Mouse (Mus musculus): ENCODE measurements around the gene Rgs7. TPM values are rescaled to one million over a fixed set of nuclear protein-coding genes. Genes with fewer than 3 reads are reported as not detected.

Gene Rgs7
- 6.6 and 7.2 TPM in 2 replicates for polyA plus RNA-seq (2016; fragmentation: Nextera tagmentation; extraction: Ambion mirVana)

GRCm38 (mm10) chr1:175491861-175492682, at the start of gene Rgs7:
Gene Rgs7, minus strand, starts transcription at chr1:175492500.
- WGBS = under 1% methylated on average over 61 of the region's 82 CpGs
- peak; percentile 93 for ATAC-seq (ENCODE audit: low FRiP score)

GRCm38 (mm10) chr1:175540700-175541099, 48.4 kb upstream of the Rgs7 start:
- no peak overlapping the region for H3K27ac ChIP-seq
- no peak overlapping the region for H3K4me2 ChIP-seq
- no peaks in the 10 kb centered on the region for H3K36me3 ChIP-seq (replicated peaks)
- no peaks in the 10 kb centered on the region for H3K27me3 ChIP-seq
- H3K9ac ChIP-seq = no peak overlapping the region
- ATAC-seq (ENCODE audit: low FRiP score) = no peak
- no peaks in the 10 kb centered on the region for H3K4me1 ChIP-seq
- 89% methylated on average over 5 of the region's 5 CpGs for WGBS
- no peak overlapping the region for H3K4me3 ChIP-seq (replicated peaks)
- no peaks in the 10 kb centered on the region for H3K9me3 ChIP-seq

More at GRCm38 (mm10) chr1:175491861-175492682, at the start of gene Rgs7:
- H3K9me3 ChIP-seq = no peaks in the 10 kb centered on the region
- H3K4me2 ChIP-seq = peak within 1 kb of the TSS; percentile 90
- H3K4me3 ChIP-seq (replicated peaks) = peak within 1 kb of the TSS; percentile 77
- H3K4me1 ChIP-seq = peaks cover 12% of the 10 kb centered on the region
- H3K27ac ChIP-seq = peak within 1 kb of the TSS; percentile 78
- peaks cover 20% of the 10 kb centered on the region for H3K27me3 ChIP-seq
- H3K36me3 ChIP-seq (replicated peaks) = no peaks in the 10 kb centered on the region
- peak within 1 kb of the TSS; percentile 79 for H3K9ac ChIP-seq

GRCm38 (mm10) chr1:175537321-175537720, 45.0 kb upstream of the Rgs7 start:
- Histone ChIP-seq H3K27ac (no peak overlapping the region), H3K27me3 (no peaks in the 10 kb centered on the region), H3K4me1 (no peaks in the 10 kb centered on the region), H3K36me3 (replicated peaks) (no peaks in the 10 kb centered on the region), H3K4me2 (no peak overlapping the region), H3K4me3 (replicated peaks) (no peak overlapping the region), H3K9ac (no peak overlapping the region), H3K9me3 (no peaks in the 10 kb centered on the region)
- WGBS = 84% methylated on average over 1 of the region's 1 CpGs
- ATAC-seq (ENCODE audit: low FRiP score) = no peak

- no peaks in the 10 kb centered on the region for H3K27me3 ChIP-seq
- H3K27ac ChIP-seq = no peak overlapping the region
- H3K9me3 ChIP-seq = no peaks in the 10 kb centered on the region
- WGBS = 73% methylated on average over 1 of the region's 1 CpGs
- H3K36me3 ChIP-seq (replicated peaks) = no peaks in the 10 kb centered on the region
- H3K4me3 ChIP-seq (replicated peaks) = no peak overlapping the region
- no peaks in the 10 kb centered on the region for H3K4me1 ChIP-seq
- ATAC-seq (ENCODE audit: low FRiP score) = no peak
- H3K9ac ChIP-seq = no peak overlapping the region
- H3K4me2 ChIP-seq = no peak overlapping the region
Measured at GRCm38 (mm10) chr1:175529858-175530257, 37.6 kb upstream of the Rgs7 start.

GRCm38 (mm10) chr1:175524626-175525294, 32.5 kb upstream of the Rgs7 start:
- no peak for ATAC-seq (ENCODE audit: low FRiP score)
- Histone ChIP-seq H3K27me3 (no peaks in the 10 kb centered on the region), H3K4me1 (no peaks in the 10 kb centered on the region), H3K4me2 (no peak overlapping the region), H3K27ac (no peak overlapping the region), H3K9me3 (no peaks in the 10 kb centered on the region), H3K9ac (no peak overlapping the region), H3K36me3 (replicated peaks) (no peaks in the 10 kb centered on the region), H3K4me3 (replicated peaks) (no peak overlapping the region)
- 90% methylated on average over 3 of the region's 3 CpGs for WGBS

- Histone ChIP-seq H3K27me3 (no peaks in the 10 kb centered on the region), H3K4me3 (replicated peaks) (no peak overlapping the region), H3K27ac (no peak overlapping the region), H3K9me3 (no peaks in the 10 kb centered on the region), H3K4me1 (no peaks in the 10 kb centered on the region), H3K4me2 (no peak overlapping the region), H3K9ac (no peak overlapping the region), H3K36me3 (replicated peaks) (no peaks in the 10 kb centered on the region)
- ATAC-seq (ENCODE audit: low FRiP score) = no peak
- WGBS = 93% methylated on average over 2 of the region's 2 CpGs
Measured at GRCm38 (mm10) chr1:175523572-175523971, 31.3 kb upstream of the Rgs7 start.

GRCm38 (mm10) chr1:175514543-175514942, 22.2 kb upstream of the Rgs7 start:
- no peaks in the 10 kb centered on the region for H3K27me3 ChIP-seq
- ATAC-seq (ENCODE audit: low FRiP score) = no peak
- H3K9me3 ChIP-seq = no peaks in the 10 kb centered on the region
- H3K4me3 ChIP-seq (replicated peaks) = no peak overlapping the region
- no peak overlapping the region for H3K4me2 ChIP-seq
- no peaks in the 10 kb centered on the region for H3K4me1 ChIP-seq
- H3K36me3 ChIP-seq (replicated peaks) = no peaks in the 10 kb centered on the region
- no peak overlapping the region for H3K27ac ChIP-seq
- H3K9ac ChIP-seq = no peak overlapping the region
- WGBS = 74% methylated on average over 2 of the region's 2 CpGs

GRCm38 (mm10) chr1:175512173-175512572, 19.9 kb upstream of the Rgs7 start:
- H3K9ac ChIP-seq = no peak overlapping the region
- H3K4me1 ChIP-seq = no peaks in the 10 kb centered on the region
- no peaks in the 10 kb centered on the region for H3K9me3 ChIP-seq
- H3K4me2 ChIP-seq = no peak overlapping the region
- H3K4me3 ChIP-seq (replicated peaks) = no peak overlapping the region
- ATAC-seq (ENCODE audit: low FRiP score) = no peak
- no peak overlapping the region for H3K27ac ChIP-seq
- WGBS = 87% methylated on average over 3 of the region's 3 CpGs
- H3K27me3 ChIP-seq = no peaks in the 10 kb centered on the region
- no peaks in the 10 kb centered on the region for H3K36me3 ChIP-seq (replicated peaks)

GRCm38 (mm10) chr1:175509989-175510388, 17.7 kb upstream of the Rgs7 start:
- Histone ChIP-seq H3K4me3 (replicated peaks) (no peak overlapping the region), H3K9ac (no peak overlapping the region), H3K27ac (no peak overlapping the region), H3K27me3 (no peaks in the 10 kb centered on the region), H3K4me1 (no peaks in the 10 kb centered on the region), H3K9me3 (no peaks in the 10 kb centered on the region), H3K4me2 (no peak overlapping the region), H3K36me3 (replicated peaks) (no peaks in the 10 kb centered on the region)
- 83% methylated on average over 3 of the region's 3 CpGs for WGBS
- no peak for ATAC-seq (ENCODE audit: low FRiP score)

GRCm38 (mm10) chr1:175492683-175493043, 363 bp upstream of the Rgs7 start:
- Histone ChIP-seq H3K36me3 (replicated peaks) (no peaks in the 10 kb centered on the region), H3K27me3 (peaks cover 20% of the 10 kb centered on the region), H3K4me1 (peaks cover 12% of the 10 kb centered on the region), H3K9ac (peak overlapping the region; percentile 79), H3K27ac (peak overlapping the region; percentile 78), H3K4me2 (peak overlapping the region; percentile 90), H3K4me3 (replicated peaks) (peak overlapping the region; percentile 77), H3K9me3 (no peaks in the 10 kb centered on the region)
- under 1% methylated on average over 11 of the region's 11 CpGs for WGBS
- peak; percentile 85; the same call in 1 of the 2 replicates for ATAC-seq (ENCODE audit: low FRiP score)

- ATAC-seq (ENCODE audit: low FRiP score) = no peak; the same call in 1 of the 2 replicates
- Histone ChIP-seq H3K4me3 (replicated peaks) (peak overlapping the region; percentile 77), H3K9me3 (no peaks in the 10 kb centered on the region), H3K4me2 (peak overlapping the region; percentile 90), H3K27ac (no peak overlapping the region), H3K4me1 (peaks cover 12% of the 10 kb centered on the region), H3K27me3 (peaks cover 20% of the 10 kb centered on the region), H3K36me3 (replicated peaks) (no peaks in the 10 kb centered on the region), H3K9ac (peak overlapping the region; percentile 79; the same call in 1 of the 2 replicates)
- WGBS = 10% methylated on average over 6 of the region's 6 CpGs
Measured at GRCm38 (mm10) chr1:175491511-175491860, 814 bp downstream of the Rgs7 start.

GRCm38 (mm10) chr1:175485109-175485508, 7.2 kb downstream of the Rgs7 start:
- 65% methylated on average over 4 of the region's 4 CpGs for WGBS
- Histone ChIP-seq H3K27ac (no peak overlapping the region), H3K27me3 (no peaks in the 10 kb centered on the region), H3K9ac (no peak overlapping the region), H3K9me3 (no peaks in the 10 kb centered on the region), H3K4me1 (no peaks in the 10 kb centered on the region), H3K4me3 (replicated peaks) (no peak overlapping the region), H3K36me3 (replicated peaks) (no peaks in the 10 kb centered on the region), H3K4me2 (no peak overlapping the region)
- ATAC-seq (ENCODE audit: low FRiP score) = no peak
